Mouse (Mus musculus) neural tube, embryonic 15.5 days (tissue): ENCODE measurements around the gene Fance. TPM values are rescaled to one million over a fixed set of nuclear protein-coding genes. Genes with fewer than 3 reads are reported as not detected.

Source experiments
- ATAC-seq: fragments of 200-750 bp; cut with Nextera tagmentation; 2 replicates; pipeline ENCODE4 v1.8.0; 2017; ENCODE audit warnings: mild to moderate bottlenecking, moderate TSS enrichment, moderate library complexity; ENCODE audit not compliant: low FRiP score
- H3K27ac ChIP-seq: fragments of 300-500 bp; sonication (generic); replicated peaks from 2 replicates; pipeline ENCODE4 v1.5.1; 2015; ENCODE audit warnings: mild to moderate bottlenecking, inconsistent platforms
- H3K27me3 ChIP-seq: fragments of 300-500 bp; sonication (generic); replicated peaks from 2 replicates; pipeline ENCODE4 v1.6.1; 2015; ENCODE audit warnings: inconsistent platforms
- H3K36me3 ChIP-seq: fragments of 300-500 bp; sonication (generic); 2 replicates; pipeline ENCODE4 v1.6.1; 2015; ENCODE audit warnings: inconsistent platforms
- H3K4me1 ChIP-seq: fragments of 300-500 bp; sonication (generic); 2 replicates; pipeline ENCODE4 v1.6.1; 2015; ENCODE audit warnings: inconsistent platforms
- H3K4me2 ChIP-seq: fragments of 300-500 bp; sonication (generic); 2 replicates; pipeline ENCODE4 v1.6.1; 2015; ENCODE audit warnings: inconsistent platforms, mild to moderate bottlenecking, moderate library complexity
- H3K4me3 ChIP-seq: fragments of 300-500 bp; sonication (generic); replicated peaks from 2 replicates; pipeline ENCODE4 v1.5.1; 2015; ENCODE audit warnings: mild to moderate bottlenecking, inconsistent platforms
- H3K9ac ChIP-seq: fragments of 300-500 bp; sonication (generic); replicated peaks from 2 replicates; pipeline ENCODE4 v1.6.1; 2015; ENCODE audit warnings: mild to moderate bottlenecking, inconsistent platforms
- H3K9me3 ChIP-seq: fragments of 300-500 bp; sonication (generic); replicated peaks from 2 replicates; pipeline ENCODE4 v1.6.1; 2016; ENCODE audit warnings: inconsistent platforms
- WGBS: fragments of 180-500 bp; shearing (Covaris S2); methylation state at CpG from one replicate; pipeline ENCODE4 v1.1.7; 2015; ENCODE audit warnings: mixed read lengths; 5-methylcytosine and 5-hydroxymethylcytosine counted together
- polyA plus RNA-seq: library from polyadenylated mRNA; unstranded; fragments of >200 nt; fragmentation: Nextera tagmentation; extraction: Ambion mirVana; gene quantifications from 2 replicates; pipeline ENCODE4 v1.2.1, GENCODE M21; 2015

Gene Fance
- polyA plus RNA-seq, 1 experiment from 2014 or later: 26.3 TPM

- Histone ChIP-seq H3K27ac (no peak overlapping the region), H3K9ac (no peak overlapping the region), H3K9me3 (no peaks in the 10 kb centered on the region), H3K4me2 (no peak overlapping the region), H3K4me3 (no peak overlapping the region), H3K36me3 (peaks cover 3% of the 10 kb centered on the region; the same call in 1 of the 2 replicates), H3K27me3 (no peaks in the 10 kb centered on the region), H3K4me1 (peaks cover 19% of the 10 kb centered on the region)
- ATAC-seq: no peak
- WGBS: 77% methylated on average over 4 of the region's 4 CpGs
These were observed 19.6 kb upstream of the Fance start for GRCm38 (mm10) chr17:28293716-28294115.

- peak overlapping the region; percentile 11; the same call in 1 of the 2 replicates for H3K9ac ChIP-seq
- no peaks in the 10 kb centered on the region for H3K9me3 ChIP-seq
- no peak overlapping the region for H3K4me2 ChIP-seq
- H3K27me3 ChIP-seq: no peaks in the 10 kb centered on the region
- 57% methylated on average over 17 of the region's 17 CpGs for WGBS
- H3K4me3 ChIP-seq: no peak overlapping the region
- H3K4me1 ChIP-seq: peaks cover 24% of the 10 kb centered on the region
- peaks cover 3% of the 10 kb centered on the region; the same call in 1 of the 2 replicates for H3K36me3 ChIP-seq
- H3K27ac ChIP-seq: peak overlapping the region; percentile 52
- no peak for ATAC-seq
These were observed 18.6 kb upstream of the Fance start for GRCm38 (mm10) chr17:28294449-28295333.

GRCm38 (mm10) chr17:28298888-28299287, 14.4 kb upstream of the Fance start:
- no peak overlapping the region for H3K4me3 ChIP-seq
- no peak overlapping the region for H3K9ac ChIP-seq
- peaks cover 15% of the 10 kb centered on the region for H3K4me1 ChIP-seq
- ATAC-seq: no peak
- H3K9me3 ChIP-seq: no peaks in the 10 kb centered on the region
- 95% methylated on average over 17 of the region's 17 CpGs for WGBS
- no peaks in the 10 kb centered on the region for H3K27me3 ChIP-seq
- peaks cover 3% of the 10 kb centered on the region; the same call in 1 of the 2 replicates for H3K36me3 ChIP-seq
- H3K27ac ChIP-seq: no peak overlapping the region
- no peak overlapping the region for H3K4me2 ChIP-seq

DNA sequence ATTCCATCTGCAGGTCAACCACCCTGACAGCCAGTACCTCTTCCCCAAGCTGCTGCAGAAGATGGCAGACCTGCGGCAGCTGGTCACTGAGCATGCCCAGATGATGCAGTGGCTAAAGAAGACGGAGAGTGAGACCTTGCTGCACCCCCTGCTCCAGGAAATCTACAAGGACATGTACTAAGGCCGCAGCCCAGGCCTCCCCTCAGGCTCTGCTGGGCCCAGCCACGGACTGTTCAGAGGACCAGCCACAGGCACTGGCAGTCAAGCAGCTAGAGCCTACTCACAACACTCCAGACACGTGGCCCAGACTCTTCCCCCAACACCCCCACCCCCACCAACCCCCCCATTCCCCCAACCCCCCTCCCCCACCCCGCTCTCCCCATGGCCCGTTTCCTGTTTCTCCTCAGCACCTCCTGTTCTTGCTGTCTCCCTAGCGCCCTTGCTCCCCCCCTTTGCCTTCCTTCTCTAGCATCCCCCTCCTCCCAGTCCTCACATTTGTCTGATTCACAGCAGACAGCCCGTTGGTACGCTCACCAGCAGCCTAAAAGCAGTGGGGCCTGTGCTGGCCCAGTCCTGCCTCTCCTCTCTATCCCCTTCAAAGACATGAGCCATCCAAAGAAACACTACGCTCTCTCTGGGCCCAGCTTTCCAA, 13.5 kb upstream of the Fance start:
- no peak for ATAC-seq
- no peak overlapping the region for H3K4me2 ChIP-seq
- peaks cover 3% of the 10 kb centered on the region; the same call in 1 of the 2 replicates for H3K36me3 ChIP-seq
- WGBS: 57% methylated on average over 10 of the region's 11 CpGs
- H3K4me3 ChIP-seq: no peak overlapping the region
- H3K9ac ChIP-seq: no peak overlapping the region
- H3K4me1 ChIP-seq: peaks cover 11% of the 10 kb centered on the region
- no peak overlapping the region for H3K27ac ChIP-seq
- no peaks in the 10 kb centered on the region for H3K9me3 ChIP-seq
- H3K27me3 ChIP-seq: no peaks in the 10 kb centered on the region

DNA sequence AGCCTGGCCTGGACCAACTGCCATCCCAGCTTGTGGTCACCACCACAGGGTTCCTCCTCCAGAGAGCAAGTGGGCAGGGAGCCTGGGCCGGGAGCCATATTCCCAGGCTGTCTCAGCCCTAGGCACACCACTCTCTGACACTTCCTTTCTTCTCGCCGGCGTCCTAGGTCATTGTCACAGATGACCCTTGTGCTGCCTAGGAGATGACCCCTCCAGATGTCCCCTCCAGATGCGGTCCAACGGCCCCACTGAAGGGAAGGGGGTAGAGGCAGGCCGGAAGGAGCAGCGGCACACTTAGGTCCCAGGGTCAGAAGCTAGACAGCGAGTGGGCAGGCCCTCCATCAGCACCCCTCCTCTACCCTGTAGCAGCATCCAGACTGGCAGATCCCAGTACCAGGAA, 13.0 kb upstream of the Fance start:
- Histone ChIP-seq H3K36me3 (peaks cover 3% of the 10 kb centered on the region; the same call in 1 of the 2 replicates), H3K4me2 (no peak overlapping the region), H3K4me3 (no peak overlapping the region), H3K27ac (no peak overlapping the region), H3K9me3 (no peaks in the 10 kb centered on the region), H3K27me3 (no peaks in the 10 kb centered on the region), H3K4me1 (peaks cover 5% of the 10 kb centered on the region), H3K9ac (no peak overlapping the region)
- ATAC-seq: no peak
- WGBS: 39% methylated on average over 9 of the region's 9 CpGs

- Histone ChIP-seq H3K27me3 (no peaks in the 10 kb centered on the region), H3K9me3 (no peaks in the 10 kb centered on the region), H3K27ac (no peak overlapping the region), H3K4me1 (0 out of 2 replicates have a peak, but pooled peaks cover 5% of the 10 kb centered on the region), H3K4me2 (no peak overlapping the region), H3K4me3 (no peak overlapping the region), H3K9ac (no peak overlapping the region), H3K36me3 (peaks cover 3% of the 10 kb centered on the region; the same call in 1 of the 2 replicates)
- no peak for ATAC-seq
- 54% methylated on average over 3 of the region's 3 CpGs for WGBS
These were observed 12.5 kb upstream of the Fance start for GRCm38 (mm10) chr17:28300850-28301249.

- Histone ChIP-seq H3K4me1 (peaks cover 3% of the 10 kb centered on the region; the same call in 1 of the 2 replicates), H3K4me2 (no peak overlapping the region), H3K27ac (no peak overlapping the region), H3K9me3 (no peaks in the 10 kb centered on the region), H3K36me3 (no peaks in the 10 kb centered on the region), H3K4me3 (no peak overlapping the region), H3K9ac (no peak overlapping the region), H3K27me3 (no peaks in the 10 kb centered on the region)
- 64% methylated on average over 10 of the region's 10 CpGs for WGBS
- ATAC-seq: no peak
These were observed 8.1 kb upstream of the Fance start for GRCm38 (mm10) chr17:28305172-28305571.

- 0 out of 2 replicates have a peak overlapping the region, but pooled peaks have one; percentile 17 for H3K9ac ChIP-seq
- no peak for ATAC-seq
- H3K4me2 ChIP-seq: peak overlapping the region; percentile 32; the same call in 1 of the 2 replicates
- WGBS: 21% methylated on average over 18 of the region's 18 CpGs
- H3K4me1 ChIP-seq: peaks cover 8% of the 10 kb centered on the region; the same call in 1 of the 2 replicates
- no peaks in the 10 kb centered on the region for H3K36me3 ChIP-seq
- no peak overlapping the region for H3K27ac ChIP-seq
- H3K27me3 ChIP-seq: no peaks in the 10 kb centered on the region
- no peak overlapping the region for H3K4me3 ChIP-seq
- no peaks in the 10 kb centered on the region for H3K9me3 ChIP-seq
These were observed 4.8 kb upstream of the Fance start for GRCm38 (mm10) chr17:28308297-28309195.

DNA sequence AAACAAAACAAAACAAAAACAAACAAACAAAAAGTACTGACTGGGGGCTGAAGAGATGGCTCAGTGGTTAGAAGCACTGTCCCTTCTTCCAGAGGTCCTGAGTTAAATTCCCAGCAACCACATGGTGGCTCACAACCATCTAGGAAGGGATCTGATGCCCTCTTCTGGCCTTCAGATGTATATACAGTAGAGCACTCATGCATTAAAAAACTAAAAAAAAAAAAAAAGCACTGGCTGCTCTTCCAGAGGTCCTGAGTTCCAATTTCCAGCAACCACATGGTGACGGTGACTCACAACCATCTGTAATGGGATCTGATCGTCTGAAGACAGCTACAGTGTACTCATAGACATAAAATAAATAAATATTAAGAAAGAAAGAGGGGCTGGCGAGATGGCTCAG, 2.5 kb upstream of the Fance start:
- Histone ChIP-seq H3K36me3 (no peaks in the 10 kb centered on the region), H3K4me1 (peaks cover 29% of the 10 kb centered on the region), H3K27me3 (no peaks in the 10 kb centered on the region), H3K4me2 (no peak overlapping the region), H3K9me3 (no peaks in the 10 kb centered on the region), H3K9ac (no peak overlapping the region), H3K4me3 (no peak overlapping the region), H3K27ac (no peak overlapping the region)
- ATAC-seq: no peak
- 87% methylated on average over 3 of the region's 3 CpGs for WGBS

- no peaks in the 10 kb centered on the region for H3K9me3 ChIP-seq
- H3K27ac ChIP-seq: no peak overlapping the region
- H3K4me1 ChIP-seq: peaks cover 35% of the 10 kb centered on the region
- no peak for ATAC-seq
- H3K36me3 ChIP-seq: no peaks in the 10 kb centered on the region; the same call in 1 of the 2 replicates
- no peak overlapping the region for H3K4me2 ChIP-seq
- no peak overlapping the region for H3K4me3 ChIP-seq
- H3K9ac ChIP-seq: no peak overlapping the region
- WGBS: 82% methylated on average over 5 of the region's 5 CpGs
- H3K27me3 ChIP-seq: no peaks in the 10 kb centered on the region
These were observed 1.8 kb upstream of the Fance start for GRCm38 (mm10) chr17:28311366-28312132.
